Mouse (Mus musculus) liver, embryonic 15.5 days (tissue): ENCODE results near the gene Gm5725. TPM values are rescaled to one million over a fixed set of nuclear protein-coding genes. Genes with fewer than 3 reads are reported as not detected.
"Not testable (repeated sequence)": the region's sequence is repeated elsewhere in the genome, so short reads cannot be mapped to it uniquely, and the experiment has no call there.

Source experiments
- ATAC-seq: fragments of 200-750 bp; cut with Nextera tagmentation; 2 replicates; pipeline ENCODE4 v1.8.0; 2017; ENCODE audit warnings: moderate number of reproducible peaks, mild to moderate bottlenecking, moderate library complexity; ENCODE audit not compliant: insufficient read depth
- H3K27ac ChIP-seq: fragments of 300-500 bp; sonication (generic); replicated peaks from 2 replicates; pipeline ENCODE4 v1.5.1; 2015; ENCODE audit warnings: mild to moderate bottlenecking, inconsistent platforms
- H3K27me3 ChIP-seq: fragments of 300-500 bp; sonication (generic); 2 replicates; pipeline ENCODE4 v1.6.1; 2015; ENCODE audit warnings: mild to moderate bottlenecking, inconsistent platforms
- H3K36me3 ChIP-seq: fragments of 300-500 bp; sonication (generic); replicated peaks from 2 replicates; pipeline ENCODE4 v1.6.1; 2015; ENCODE audit warnings: moderate library complexity, mild to moderate bottlenecking, inconsistent platforms
- H3K4me1 ChIP-seq: fragments of 300-500 bp; sonication (generic); replicated peaks from 2 replicates; pipeline ENCODE4 v1.6.1; 2015; ENCODE audit warnings: inconsistent platforms
- H3K4me2 ChIP-seq: fragments of 300-500 bp; sonication (generic); 2 replicates; pipeline ENCODE4 v1.6.1; 2015; ENCODE audit warnings: moderate library complexity, mild to moderate bottlenecking, inconsistent platforms
- H3K4me3 ChIP-seq: fragments of 300-500 bp; sonication (generic); replicated peaks from 2 replicates; pipeline ENCODE4 v1.5.1; 2015; ENCODE audit warnings: mild to moderate bottlenecking, inconsistent platforms
- H3K9ac ChIP-seq: fragments of 300-500 bp; sonication (generic); 2 replicates; pipeline ENCODE4 v1.6.1; 2015; ENCODE audit warnings: moderate library complexity, mild to moderate bottlenecking, inconsistent platforms
- H3K9me3 ChIP-seq: fragments of 300-500 bp; sonication (generic); replicated peaks from 2 replicates; pipeline ENCODE4 v1.6.1; 2016; ENCODE audit warnings: inconsistent platforms
- WGBS: fragments of 180-500 bp; shearing (Covaris S2); methylation state at CpG from one replicate; pipeline ENCODE4 v1.1.7; 2015; ENCODE audit warnings: mixed read lengths; ENCODE audit not compliant: insufficient replicate concordance; 5-methylcytosine and 5-hydroxymethylcytosine counted together
- polyA plus RNA-seq: library from polyadenylated mRNA; unstranded; fragments of >200 nt; fragmentation: Nextera tagmentation; extraction: Ambion mirVana; gene quantifications from 2 replicates; pipeline ENCODE4 v1.2.1, GENCODE M21; 2015

Gene Gm5725
- polyA plus RNA-seq, result not detected in 2 replicates

DNA sequence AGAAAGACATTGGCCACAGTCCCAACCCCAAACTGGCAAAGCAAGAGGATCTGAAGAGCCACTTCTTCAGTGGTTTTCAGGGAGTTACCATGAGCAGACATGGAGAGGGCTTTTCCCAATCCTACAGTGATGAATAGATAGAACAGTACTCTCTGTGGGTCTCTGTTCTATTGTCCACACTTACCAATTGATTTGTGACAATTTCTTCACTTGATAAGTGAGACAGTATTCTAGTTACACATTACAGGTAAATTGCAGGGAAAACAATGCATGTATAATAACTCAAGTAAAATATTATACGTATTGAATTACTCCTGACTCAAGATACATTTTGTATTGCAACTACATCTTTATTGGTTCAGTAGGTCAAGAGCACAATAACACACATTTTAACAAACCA, at the start of gene Gm5725:
Gene Gm5725, minus strand, starts transcription at position 101 of the 400 bp plus-strand sequence.
- not testable (repeated sequence) for H3K9me3 ChIP-seq, H3K4me2 ChIP-seq, H3K4me3 ChIP-seq, H3K9ac ChIP-seq, H3K27ac ChIP-seq, H3K27me3 ChIP-seq, H3K4me1 ChIP-seq, H3K36me3 ChIP-seq, ATAC-seq
- no CpG with 5 or more reads among the region's 1 CpGs for WGBS

GRCm38 (mm10) chr7:21832051-21832450, 12.0 kb downstream of the Gm5725 start, which contains the start of gene Vmn1r135:
TSS of gene Vmn1r135 (plus strand) at chr7:21832351.
- H3K4me1 ChIP-seq, H3K9ac ChIP-seq, H3K27ac ChIP-seq, H3K36me3 ChIP-seq, H3K4me3 ChIP-seq, H3K9me3 ChIP-seq, H3K4me2 ChIP-seq, H3K27me3 ChIP-seq, ATAC-seq: not testable (repeated sequence)
- no CpG with 5 or more reads among the region's 1 CpGs for WGBS

DNA sequence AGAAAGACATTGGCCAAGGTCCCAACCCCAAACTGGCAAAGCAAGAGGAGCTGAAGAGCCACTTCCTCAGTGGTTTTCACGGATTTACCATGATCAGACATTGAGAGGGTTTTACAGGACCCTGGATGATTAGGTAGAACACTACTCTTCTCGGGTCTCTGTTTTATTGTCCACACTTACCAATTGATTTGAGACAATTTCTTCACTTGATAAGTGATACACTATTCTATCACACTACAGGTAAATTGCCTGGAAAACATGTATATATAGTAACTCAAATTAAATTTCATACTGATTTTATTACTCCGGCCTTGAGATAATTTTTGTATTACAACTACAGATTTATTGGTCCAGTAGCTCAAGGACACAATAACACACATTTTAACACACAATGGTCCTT, 47.4 kb downstream of the Gm5725 start, which contains the start of gene Gm4177:
Gene Gm4177, minus strand, starts transcription at position 101 of the 400 bp plus-strand sequence.
- not testable (repeated sequence) for H3K27me3 ChIP-seq, H3K9me3 ChIP-seq, H3K4me3 ChIP-seq, H3K27ac ChIP-seq, H3K36me3 ChIP-seq, H3K4me2 ChIP-seq, H3K9ac ChIP-seq, H3K4me1 ChIP-seq, ATAC-seq
- no CpG with 5 or more reads among the region's 3 CpGs for WGBS

Other genes starting within 250 kb of the Gm5725 start
- not detected in 2 replicates for gene Vmn1r132, start 230.2 kb downstream of the Gm5725 start, polyA plus RNA-seq
- gene Gm4175, start 82.8 kb downstream of the Gm5725 start, polyA plus RNA-seq, result not detected in 2 replicates
- not detected in 2 replicates for gene Gm4177, start 47.5 kb downstream of the Gm5725 start, polyA plus RNA-seq
- gene Vmn1r135, start 11.9 kb downstream of the Gm5725 start, polyA plus RNA-seq, result not detected in 2 replicates
- not detected in 2 replicates for gene Gm5891, start 77.0 kb upstream of the Gm5725 start, polyA plus RNA-seq
- gene Vmn1r137, start 150.3 kb upstream of the Gm5725 start, polyA plus RNA-seq, result not detected in 2 replicates
- not detected in 2 replicates for gene Vmn1r138, start 184.6 kb upstream of the Gm5725 start, polyA plus RNA-seq
- not detected in 2 replicates for gene Gm6176, start 212.0 kb upstream of the Gm5725 start, polyA plus RNA-seq
- not detected in 2 replicates for gene Vmn1r139, start 224.8 kb upstream of the Gm5725 start, polyA plus RNA-seq